Mouse (Mus musculus) midbrain, postnatal 0 days (tissue): Measurements from ENCODE around the gene Limch1. TPM values are rescaled to one million over a fixed set of nuclear protein-coding genes. Genes with fewer than 3 reads are reported as not detected.

Experiments used
- ATAC-seq: fragments of 200-750 bp; cut with Nextera tagmentation; 2 replicates; pipeline ENCODE4 v1.8.0; 2017; ENCODE audit warnings: moderate number of reproducible peaks, mild to moderate bottlenecking, moderate TSS enrichment, moderate library complexity; ENCODE audit not compliant: low FRiP score
- DNase-seq: peaks from one replicate; pipeline ENCODE4 v3.0.0-alpha.2; 2015; ENCODE audit warnings: low spot score
- H3K27ac ChIP-seq: fragments of 300-500 bp; sonication (generic); 2 replicates; pipeline ENCODE4 v1.5.1; 2014; ENCODE audit warnings: low read depth, mild to moderate bottlenecking, low read length, mixed read lengths
- H3K27me3 ChIP-seq: fragments of 300-500 bp; sonication (generic); 2 replicates; pipeline ENCODE4 v1.6.1; 2014; ENCODE audit warnings: low read length, control low read depth, mixed read lengths; ENCODE audit not compliant: insufficient read depth
- H3K36me3 ChIP-seq: fragments of 300-500 bp; sonication (generic); 2 replicates; pipeline ENCODE4 v1.6.1; 2014; ENCODE audit warnings: low read length, control low read depth, mixed read lengths; ENCODE audit not compliant: insufficient read depth
- H3K4me1 ChIP-seq: fragments of 300-500 bp; sonication (generic); 2 replicates; pipeline ENCODE4 v1.6.1; 2014; ENCODE audit warnings: mild to moderate bottlenecking, control low read depth, antibody characterized with exemption, low read length, mixed read lengths; ENCODE audit not compliant: insufficient read depth
- H3K4me2 ChIP-seq: fragments of 300-500 bp; sonication (generic); 2 replicates; pipeline ENCODE4 v1.6.1; 2014; ENCODE audit warnings: low read depth, mild to moderate bottlenecking, low read length, mixed read lengths; ENCODE audit not compliant: poor library complexity, severe bottlenecking
- H3K4me3 ChIP-seq: fragments of 300-500 bp; sonication (generic); 2 replicates; pipeline ENCODE4 v1.5.1; 2014; ENCODE audit warnings: low read depth, mild to moderate bottlenecking, low read length, moderate library complexity
- H3K9ac ChIP-seq: fragments of 300-500 bp; sonication (generic); replicated peaks from 2 replicates; pipeline ENCODE4 v1.6.1; 2014; ENCODE audit warnings: mild to moderate bottlenecking, low read length, moderate library complexity, mixed read lengths; ENCODE audit not compliant: poor library complexity, severe bottlenecking
- H3K9me3 ChIP-seq: fragments of 300-500 bp; sonication (generic); 2 replicates; pipeline ENCODE4 v1.6.1; 2016; ENCODE audit warnings: low read length, control low read depth
- CTCF ChIP-seq: IDR thresholded peaks from 2 replicates; pipeline ENCODE4 v1.5.1; 2016; ENCODE audit warnings: antibody characterized with exemption, mild to moderate bottlenecking
- WGBS: fragments of 180-500 bp; shearing (Covaris S2); extraction: QIAGEN DNeasy Blood & Tissue Kit; methylation state at CpG from one replicate; pipeline ENCODE4 v1.1.7; 2014; 5-methylcytosine and 5-hydroxymethylcytosine counted together
- polyA plus RNA-seq: library from polyadenylated mRNA; unstranded; fragments of >200 nt; fragmentation: Nextera tagmentation; extraction: Ambion mirVana; gene quantifications from 2 replicates; pipeline ENCODE4 v1.2.1, GENCODE M21; 2015
- total RNA-seq: library from RNA; depleted of rRNA; stranded (reverse); fragments of >200 nt; gene quantifications from 2 replicates; pipeline ENCODE4 v1.2.3, GENCODE M21; 2014

Limch1 gene
- total and polyA plus RNA-seq, 2 experiments from 2014 or later: 46.6 to 119 TPM

DNA sequence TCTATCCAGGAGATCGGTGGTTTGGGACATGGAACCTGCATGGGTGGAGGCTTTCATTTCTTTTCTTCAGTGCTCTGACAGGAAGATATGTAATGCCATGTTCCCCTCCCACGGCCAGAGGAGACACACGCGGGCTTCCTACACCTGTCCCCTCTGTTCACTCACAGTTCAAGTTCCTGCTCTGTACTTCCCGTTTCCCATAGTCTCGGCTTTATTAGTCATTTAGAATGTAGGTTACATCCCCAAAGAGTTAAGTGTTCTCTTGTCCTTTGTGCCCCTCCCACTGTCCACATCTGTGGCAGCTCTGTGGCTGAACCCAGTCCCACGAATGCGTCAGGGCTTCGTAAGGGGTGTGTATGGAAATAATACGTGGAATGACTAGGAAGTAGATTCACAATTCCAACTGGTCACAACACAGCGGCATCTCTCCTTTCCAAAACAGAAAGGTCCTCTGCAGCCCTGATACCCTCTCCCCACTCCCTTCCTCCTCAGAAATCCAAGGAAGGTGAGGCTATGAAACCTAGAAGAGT lies 126.0 kb downstream of the Limch1 start:
- H3K27ac ChIP-seq: no peak overlapping the region
- H3K9ac ChIP-seq: no peak overlapping the region
- DNase-seq: no peak
- no peak overlapping the region for H3K4me2 ChIP-seq
- H3K9me3 ChIP-seq: no peaks in the 10 kb centered on the region
- H3K4me3 ChIP-seq: no peak overlapping the region
- H3K36me3 ChIP-seq: peaks cover 3% of the 10 kb centered on the region; the same call in 1 of the 2 replicates
- ATAC-seq: no peak
- H3K27me3 ChIP-seq: no peaks in the 10 kb centered on the region
- 94% methylated on average over 11 of the region's 11 CpGs for WGBS
- no peak for TF ChIP-seq CTCF
- no peaks in the 10 kb centered on the region for H3K4me1 ChIP-seq

DNA sequence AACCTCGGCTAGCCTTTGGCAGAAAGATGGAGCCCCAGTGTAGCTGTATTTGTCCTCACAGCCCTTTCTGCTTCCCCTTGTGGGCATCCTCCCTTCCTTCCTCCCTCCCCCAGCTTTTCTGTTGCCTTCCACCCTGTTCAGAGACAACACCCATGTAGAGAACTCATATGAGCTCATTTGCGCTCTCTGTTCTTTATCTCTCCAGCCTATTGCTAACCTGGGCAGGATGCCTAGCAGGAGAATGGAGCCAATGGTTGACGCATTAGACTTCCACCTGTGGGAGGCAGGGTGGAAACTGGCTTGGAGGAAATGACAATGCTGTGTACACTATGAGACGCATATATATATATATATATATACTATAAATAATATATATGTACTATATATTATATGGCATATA lies 126.4 kb downstream of the Limch1 start:
- H3K9me3 ChIP-seq: no peaks in the 10 kb centered on the region
- H3K4me3 ChIP-seq: no peak overlapping the region
- H3K4me1 ChIP-seq: no peaks in the 10 kb centered on the region
- H3K36me3 ChIP-seq: peaks cover 3% of the 10 kb centered on the region; the same call in 1 of the 2 replicates
- WGBS: 94% methylated on average over 4 of the region's 4 CpGs
- no peak overlapping the region for H3K27ac ChIP-seq
- no peak overlapping the region for H3K4me2 ChIP-seq
- DNase-seq (no peak), ATAC-seq (no peak)
- no peak overlapping the region for H3K9ac ChIP-seq
- TF ChIP-seq CTCF: no peak
- H3K27me3 ChIP-seq: no peaks in the 10 kb centered on the region

DNA sequence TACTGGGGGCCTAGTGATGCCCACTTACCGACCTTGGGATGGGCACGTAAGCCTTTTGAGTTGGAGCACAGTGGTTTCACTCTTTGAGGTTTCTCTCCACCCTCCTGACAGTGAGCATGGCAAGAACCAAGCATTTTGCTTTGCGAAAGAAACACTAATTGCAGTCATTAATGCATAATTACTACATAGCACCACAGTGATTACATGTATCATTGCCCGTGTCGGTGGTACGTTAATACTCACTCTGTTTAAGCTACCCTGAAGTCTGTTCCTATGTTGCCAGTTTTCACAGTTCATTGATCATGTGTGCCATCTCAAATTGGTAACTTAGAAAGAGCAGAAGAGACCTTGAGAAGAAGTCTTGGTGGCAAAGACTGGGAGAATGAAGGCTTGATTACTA lies 127.1 kb downstream of the Limch1 start:
- peaks cover 3% of the 10 kb centered on the region; the same call in 1 of the 2 replicates for H3K36me3 ChIP-seq
- 92% methylated on average over 6 of the region's 6 CpGs for WGBS
- H3K4me2 ChIP-seq: no peak overlapping the region
- H3K27me3 ChIP-seq: no peaks in the 10 kb centered on the region
- H3K27ac ChIP-seq: no peak overlapping the region
- DNase-seq (no peak), ATAC-seq (no peak)
- H3K4me1 ChIP-seq: no peaks in the 10 kb centered on the region
- H3K9ac ChIP-seq: no peak overlapping the region
- no peak for TF ChIP-seq CTCF
- no peak overlapping the region for H3K4me3 ChIP-seq
- no peaks in the 10 kb centered on the region for H3K9me3 ChIP-seq

DNA sequence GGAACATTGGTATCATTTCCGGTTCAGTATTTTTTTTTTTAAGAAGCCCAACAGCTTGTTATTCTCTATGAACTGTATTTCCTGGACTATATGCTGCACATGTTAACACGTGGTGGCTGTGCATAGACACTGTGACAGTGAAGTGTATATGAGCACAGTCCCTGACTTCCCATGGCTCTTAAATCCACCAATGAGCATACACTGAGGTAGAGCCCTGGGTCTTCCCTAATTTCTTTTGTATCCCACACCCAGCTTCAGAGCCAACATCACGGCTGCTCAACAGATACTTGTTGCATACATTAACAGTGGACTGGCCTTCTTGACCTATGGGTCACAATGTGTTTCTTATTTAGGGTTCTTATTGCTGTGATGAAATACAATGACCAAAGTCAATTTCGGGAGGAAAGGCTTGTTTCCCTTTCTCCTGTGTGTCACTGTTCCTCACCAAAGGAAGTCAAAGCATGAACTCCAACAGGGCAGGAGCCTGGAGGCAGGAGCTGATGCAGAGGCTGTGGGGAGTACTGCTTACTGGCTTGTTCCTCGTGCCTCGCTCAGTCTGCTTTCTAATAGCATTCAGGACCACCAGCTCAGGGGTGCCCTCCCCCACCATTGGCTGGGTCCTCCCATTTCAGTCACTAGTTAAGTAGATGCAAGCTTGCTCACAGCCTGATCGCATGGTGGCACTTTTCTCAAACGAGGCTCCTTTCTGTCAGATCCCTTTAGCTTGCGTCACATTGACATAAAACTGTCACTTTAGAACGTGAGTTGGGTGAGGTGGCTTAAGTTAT lies 130.6 kb downstream of the Limch1 start:
- H3K4me1 ChIP-seq: no peaks in the 10 kb centered on the region
- no peak for ATAC-seq
- no peak overlapping the region for H3K4me3 ChIP-seq
- H3K4me2 ChIP-seq: no peak overlapping the region
- no peak overlapping the region for H3K9ac ChIP-seq
- H3K27ac ChIP-seq: no peak overlapping the region
- H3K27me3 ChIP-seq: no peaks in the 10 kb centered on the region
- peaks cover 3% of the 10 kb centered on the region; the same call in 1 of the 2 replicates for H3K36me3 ChIP-seq
- H3K9me3 ChIP-seq: no peaks in the 10 kb centered on the region
- no peak for DNase-seq
- TF ChIP-seq CTCF: no peak
- WGBS: 52% methylated on average over 10 of the region's 10 CpGs

DNA sequence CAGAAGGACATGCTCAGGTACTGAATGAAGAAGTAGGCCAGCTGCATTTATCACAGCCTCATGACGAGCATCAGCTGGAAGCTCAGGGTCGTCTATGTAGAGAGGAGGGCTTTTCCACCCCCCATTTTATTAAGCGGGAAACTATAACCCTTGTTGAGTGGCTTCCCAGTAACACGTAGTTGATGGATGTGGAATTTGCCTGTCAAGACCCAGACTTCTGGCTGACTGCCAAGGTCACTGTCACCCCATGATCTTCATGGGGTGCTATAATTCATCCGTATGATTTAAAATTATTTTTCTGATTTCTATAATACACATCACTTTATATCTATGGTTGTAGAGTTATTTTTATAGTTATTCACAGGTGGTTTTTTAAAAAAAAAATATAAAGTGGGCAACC lies 131.4 kb downstream of the Limch1 start:
- no peak overlapping the region for H3K9ac ChIP-seq
- H3K27me3 ChIP-seq: no peaks in the 10 kb centered on the region
- no peak overlapping the region for H3K27ac ChIP-seq
- H3K36me3 ChIP-seq: peaks cover 3% of the 10 kb centered on the region; the same call in 1 of the 2 replicates
- ATAC-seq (no peak), DNase-seq (no peak)
- no peak overlapping the region for H3K4me3 ChIP-seq
- H3K4me2 ChIP-seq: no peak overlapping the region
- no peaks in the 10 kb centered on the region for H3K4me1 ChIP-seq
- no peaks in the 10 kb centered on the region for H3K9me3 ChIP-seq
- TF ChIP-seq CTCF: no peak
- 80% methylated on average over 5 of the region's 5 CpGs for WGBS

DNA sequence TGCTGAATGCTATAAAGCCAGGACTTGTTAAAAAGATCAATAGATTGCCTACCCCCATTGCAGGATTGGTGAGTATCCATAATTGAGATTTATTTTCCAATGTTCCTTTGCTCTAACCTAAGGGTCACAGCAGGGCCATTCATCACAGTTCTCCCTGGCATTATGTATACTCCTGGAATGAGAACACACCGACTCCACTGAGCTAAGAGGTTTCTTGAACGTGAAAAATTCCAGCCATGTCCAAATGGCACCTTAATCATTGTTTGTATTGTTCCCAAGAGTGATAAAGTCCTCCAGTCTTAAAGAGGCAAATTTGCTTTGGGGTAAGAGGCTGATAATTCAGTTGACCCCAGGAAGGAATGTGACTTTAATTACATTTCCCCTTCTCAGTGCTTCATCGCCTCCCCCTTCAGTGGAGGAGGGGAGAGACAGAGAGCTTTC lies 136.3 kb downstream of the Limch1 start:
- ATAC-seq: no peak
- WGBS: 69% methylated on average over 3 of the region's 3 CpGs
- no peak for TF ChIP-seq CTCF

More for the DNA sequence above, 136.3 kb downstream of the Limch1 start:
- no peak overlapping the region for H3K9ac ChIP-seq
- DNase-seq: no peak
- no peaks in the 10 kb centered on the region for H3K27me3 ChIP-seq
- H3K9me3 ChIP-seq: 0 out of 2 replicates have a peak, but pooled peaks cover 4% of the 10 kb centered on the region
- H3K4me1 ChIP-seq: no peaks in the 10 kb centered on the region
- H3K36me3 ChIP-seq: no peaks in the 10 kb centered on the region
- no peak overlapping the region for H3K4me3 ChIP-seq
- no peak overlapping the region for H3K4me2 ChIP-seq
- no peak overlapping the region for H3K27ac ChIP-seq
